Mouse (Mus musculus): ENCODE measurements around the gene Usp17lc.
"Not testable (repeated sequence)": the region's sequence is repeated elsewhere in the genome, so short reads cannot be mapped to it uniquely, and the experiment has no call there.

Gene Usp17lc

DNA sequence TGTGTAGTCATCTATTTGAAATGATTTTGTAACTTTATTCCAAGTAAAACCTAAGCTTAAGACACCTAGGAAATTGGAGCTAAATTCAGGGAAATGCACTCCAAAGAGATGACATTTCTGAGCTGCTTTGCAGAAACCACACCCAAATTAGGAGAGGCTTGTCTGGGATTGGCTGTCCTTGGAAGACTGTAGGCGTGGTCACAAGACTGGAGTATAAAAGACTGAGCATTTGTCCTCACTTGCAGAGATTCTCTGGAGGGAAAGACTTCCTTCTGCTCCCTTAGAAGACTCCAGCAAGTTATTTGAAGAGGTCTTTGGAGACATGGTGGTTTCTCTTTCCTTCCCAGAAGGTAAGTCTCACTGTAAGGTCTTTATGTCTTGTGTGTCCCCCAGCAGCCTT lies at the start of gene Usp17lc:
Gene Usp17lc, plus strand, starts transcription at position 301 of the 400 bp plus-strand sequence.
- not testable (repeated sequence) for DNase-seq

DNA sequence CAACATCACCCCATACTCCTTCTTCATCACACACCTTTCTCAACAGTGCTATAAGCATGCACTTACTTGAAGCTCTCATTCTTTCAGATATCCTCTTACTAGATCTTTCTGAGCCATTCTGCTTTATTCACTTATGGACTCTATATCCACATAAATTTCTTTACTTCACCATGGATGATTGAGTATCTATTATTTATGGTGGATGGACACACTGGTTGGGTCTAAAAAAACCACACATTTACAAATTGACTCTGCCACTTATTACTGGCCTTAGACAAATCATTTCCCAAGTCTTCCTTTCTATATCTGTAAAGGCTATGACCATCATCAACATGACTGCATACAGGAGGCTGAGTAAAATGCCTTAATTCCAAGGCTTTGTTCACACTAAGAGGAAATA lies 28.8 kb upstream of the Usp17lc start, which contains the start of gene Olfr603:
Gene Olfr603, minus strand, starts transcription at position 101 of the 400 bp plus-strand sequence.
- DNase-seq: no peak

GRCm38 (mm10) chr7:103397758-103398157 lies 17.1 kb upstream of the Usp17lc start:
- DNase-seq: no peak

- no peak for DNase-seq
Measured at GRCm38 (mm10) chr7:103398981-103399380, 15.9 kb upstream of the Usp17lc start.

DNA sequence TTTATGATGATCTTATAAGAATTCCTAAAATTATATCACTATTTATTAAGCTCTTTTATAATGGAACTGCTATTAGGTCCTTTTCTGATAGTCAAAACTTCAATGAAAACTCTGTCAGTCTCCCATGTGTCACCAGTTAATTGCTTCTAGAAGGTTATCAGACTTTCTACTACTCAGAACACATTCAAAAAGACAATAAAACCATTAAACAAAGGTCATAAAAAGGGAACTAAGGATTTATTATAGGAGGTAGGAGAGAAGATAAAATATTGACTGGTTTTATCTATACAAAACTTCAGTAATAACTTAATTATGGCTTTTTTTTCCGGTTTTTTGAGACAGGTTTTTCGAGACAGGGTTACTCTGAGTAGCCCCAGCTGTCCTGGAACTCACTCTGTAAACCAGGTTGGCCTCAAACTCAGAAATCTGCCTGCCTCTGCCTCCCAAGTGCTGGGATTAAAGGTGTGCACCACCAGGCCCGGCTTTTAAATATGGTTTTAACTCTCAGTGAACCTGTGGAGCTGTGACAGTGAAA lies 8.3 kb upstream of the Usp17lc start:
- DNase-seq: not testable (repeated sequence)

GRCm38 (mm10) chr7:103445339-103445738 lies 30.5 kb downstream of the Usp17lc start, which contains the start of gene Olfr605:
TSS of gene Olfr605 (minus strand) at chr7:103445439.
- no peak for DNase-seq

DNA sequence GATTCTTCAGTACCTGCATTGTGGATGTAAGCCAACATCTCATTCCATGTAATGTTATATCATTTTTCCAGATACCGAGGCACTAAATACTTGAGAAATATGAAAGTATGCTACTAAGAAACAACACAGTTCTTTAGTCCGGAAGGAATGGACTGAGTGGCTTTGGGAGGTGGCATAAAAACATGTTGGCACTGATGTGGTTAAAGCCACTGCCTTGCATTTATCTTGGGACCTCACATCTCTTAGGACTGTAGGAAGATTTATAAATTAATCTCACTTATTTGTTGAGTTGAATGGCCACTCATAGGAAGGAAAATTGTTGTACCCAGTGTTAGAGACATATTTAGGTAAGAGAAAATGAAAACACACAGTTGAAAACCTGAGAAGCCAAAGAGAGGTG lies 33.9 kb downstream of the Usp17lc start, which contains the start of gene Olfr606:
Gene Olfr606, plus strand, starts transcription at position 301 of the 400 bp plus-strand sequence.
- DNase-seq: no peak

- no peak for DNase-seq
Measured at GRCm38 (mm10) chr7:103460590-103460989, 45.7 kb downstream of the Usp17lc start.

Measured in cerebellum, postnatal 25 days (tissue).